Mouse (Mus musculus) layer of hippocampus, adult 9-10 months (tissue): ENCODE measurements around the gene Prss16.
A peak's percentile ranks its signal among the peaks of the same experiment; 100 is the strongest.

Experiments
- DNase-seq: peaks from one replicate; pipeline ENCODE4 v3.0.0; 2022; ENCODE audit warnings: low spot score

Prss16 gene

GRCm38 (mm10) chr13:22009642-22010041 is at the start of gene Prss16:
Gene Prss16 (minus strand): TSS chr13:22009742.
- DNase-seq, result no peak

GRCm38 (mm10) chr13:22053754-22054153 is 44.2 kb upstream of the Prss16 start:
- no peak for DNase-seq

GRCm38 (mm10) chr13:22051523-22051859 is 41.9 kb upstream of the Prss16 start:
- DNase-seq, result no peak

GRCm38 (mm10) chr13:22050591-22051522 is 41.3 kb upstream of the Prss16 start:
- DNase-seq, result peak; percentile 85

- no peak for DNase-seq
Observed at GRCm38 (mm10) chr13:22049737-22050440, 40.3 kb upstream of the Prss16 start.

- no peak for DNase-seq
Observed at GRCm38 (mm10) chr13:22049041-22049440, 39.5 kb upstream of the Prss16 start.

- no peak for DNase-seq
Observed at GRCm38 (mm10) chr13:22045311-22045710, 35.8 kb upstream of the Prss16 start.

- no peak for DNase-seq
Observed at GRCm38 (mm10) chr13:22044432-22045155, 35.1 kb upstream of the Prss16 start.

- no peak for DNase-seq
Observed at GRCm38 (mm10) chr13:22043503-22044431, 34.2 kb upstream of the Prss16 start.

- DNase-seq, result peak; percentile 98
Observed at GRCm38 (mm10) chr13:22042568-22043502, 33.3 kb upstream of the Prss16 start, which contains the start of the genes Hist1h2ag and Hist1h2bj. Gene Hist1h2ag (minus strand): TSS chr13:22042944. Gene Hist1h2bj (plus strand): TSS chr13:22043214.

GRCm38 (mm10) chr13:22041651-22042567 is 32.4 kb upstream of the Prss16 start:
- no peak for DNase-seq

- DNase-seq, result peak; percentile 97
Observed at GRCm38 (mm10) chr13:22041142-22041536, 31.6 kb upstream of the Prss16 start, which contains the start of gene Hist1h4i. Gene Hist1h4i (minus strand): TSS chr13:22041362.

- no peak for DNase-seq
Observed at GRCm38 (mm10) chr13:22040464-22041141, 31.1 kb upstream of the Prss16 start.

- DNase-seq, result no peak
Observed at GRCm38 (mm10) chr13:22039951-22040463, 30.5 kb upstream of the Prss16 start.

- no peak for DNase-seq
Observed at GRCm38 (mm10) chr13:22039364-22039763, 29.8 kb upstream of the Prss16 start.

GRCm38 (mm10) chr13:22037415-22037814 is 27.9 kb upstream of the Prss16 start:
- DNase-seq, result no peak

- no peak for DNase-seq
Observed at GRCm38 (mm10) chr13:22036986-22037385, 27.4 kb upstream of the Prss16 start.
